Mouse (Mus musculus) C2C12 (cell line): Measurements from ENCODE around the gene Nxn. TPM values are rescaled to one million over a fixed set of nuclear protein-coding genes. Genes with fewer than 3 reads are reported as not detected.

Experiments used
- H3K27me3 ChIP-seq: one replicate; pipeline ENCODE4 v1.6.1; 2011; ENCODE audit not compliant: control insufficient read depth, insufficient read depth, insufficient read length
- H3K36me3 ChIP-seq: one replicate; pipeline ENCODE4 v1.6.1; 2011; ENCODE audit not compliant: control insufficient read depth, insufficient read depth
- H3K4me3 ChIP-seq: one replicate; pipeline ENCODE4 v1.5.1; 2011; ENCODE audit warnings: mild to moderate bottlenecking, control low read depth; ENCODE audit not compliant: poor library complexity, insufficient read depth, severe bottlenecking
- H3K79me2 ChIP-seq: one replicate; pipeline ENCODE4 v1.6.1; 2011; ENCODE audit not compliant: control insufficient read depth, insufficient read depth
- H3K79me3 ChIP-seq: one replicate; pipeline ENCODE4 v1.6.1; 2011; ENCODE audit warnings: low read depth, control low read depth
- H3ac ChIP-seq: one replicate; pipeline ENCODE3; 2011; ENCODE audit warnings: low read depth; ENCODE audit not compliant: control insufficient read depth, insufficient read length
- CEBPB ChIP-seq: IDR thresholded peaks from one replicate; pipeline ENCODE4 v1.6.1; 2011; ENCODE audit warnings: low read depth, mild to moderate bottlenecking, control low read depth, moderate library complexity
- CTCF ChIP-seq: IDR thresholded peaks from one replicate; pipeline ENCODE4 v1.5.1; 2011; ENCODE audit not compliant: control insufficient read depth, insufficient read depth, insufficient read length
- FOSL1 ChIP-seq: IDR thresholded peaks from one replicate; pipeline ENCODE4 v1.8.0; 2011; ENCODE audit warnings: mild to moderate bottlenecking, low read length; ENCODE audit not compliant: poor library complexity, insufficient read depth, severe bottlenecking
- MAX ChIP-seq: IDR thresholded peaks from one replicate; pipeline ENCODE4 v1.6.1; 2011; ENCODE audit warnings: mild to moderate bottlenecking, control low read depth
- MYOD1 ChIP-seq: IDR thresholded peaks from one replicate; pipeline ENCODE4 v1.6.1; 2011; ENCODE audit warnings: low read depth; ENCODE audit not compliant: control insufficient read depth, insufficient read length
- MYOG ChIP-seq: IDR thresholded peaks from one replicate; pipeline ENCODE4 v1.6.1; 2011; ENCODE audit not compliant: control insufficient read depth, insufficient read length; ENCODE audit errors: extremely low read depth
- USF1 ChIP-seq: IDR thresholded peaks from one replicate; pipeline ENCODE4 v1.6.1; 2011; ENCODE audit warnings: low read depth, mild to moderate bottlenecking, control low read depth, moderate library complexity
- polyA plus RNA-seq: library from polyadenylated mRNA; unstranded; fragments of >200 nt; fragmentation: generic; extraction: Trizol; gene quantifications from one replicate; pipeline ENCODE4 v1.2.1, GENCODE M21; 2012; ENCODE audit warnings: missing spikeins

Nxn gene
- polyA plus RNA-seq, 1 experiment, result 85.5 TPM

DNA sequence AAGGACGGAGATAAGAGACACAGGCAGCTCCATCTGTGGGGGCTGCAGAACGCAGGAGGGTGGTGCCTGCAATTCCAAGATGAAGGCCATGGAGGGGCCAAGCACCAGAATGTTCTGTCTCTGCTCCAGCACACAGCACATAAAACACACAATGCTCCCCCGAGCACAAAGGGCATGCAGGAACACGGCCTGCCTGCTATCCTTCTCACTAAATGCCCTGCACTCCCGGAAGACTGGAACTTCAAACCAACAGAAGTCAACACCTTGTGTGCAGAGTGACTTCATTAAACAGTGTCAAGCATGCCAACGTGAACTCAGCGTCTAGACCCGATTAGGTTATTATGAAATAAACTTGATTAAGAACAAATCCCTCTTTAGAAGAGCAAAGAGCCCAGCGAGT lies 74.7 kb downstream of the Nxn start:
- Histone ChIP-seq H3K79me2 (peaks cover 79% of the 10 kb centered on the region), H3K79me3 (peaks cover 22% of the 10 kb centered on the region), H3K36me3 (peaks cover 6% of the 10 kb centered on the region), H3K27me3 (no peaks in the 10 kb centered on the region), H3K4me3 (no peak overlapping the region), H3ac (no peak overlapping the region)
- no peak for TF ChIP-seq MAX
- no peak for TF ChIP-seq MYOG
- TF ChIP-seq CEBPB, result no peak
- no peak for TF ChIP-seq MYOD1

DNA sequence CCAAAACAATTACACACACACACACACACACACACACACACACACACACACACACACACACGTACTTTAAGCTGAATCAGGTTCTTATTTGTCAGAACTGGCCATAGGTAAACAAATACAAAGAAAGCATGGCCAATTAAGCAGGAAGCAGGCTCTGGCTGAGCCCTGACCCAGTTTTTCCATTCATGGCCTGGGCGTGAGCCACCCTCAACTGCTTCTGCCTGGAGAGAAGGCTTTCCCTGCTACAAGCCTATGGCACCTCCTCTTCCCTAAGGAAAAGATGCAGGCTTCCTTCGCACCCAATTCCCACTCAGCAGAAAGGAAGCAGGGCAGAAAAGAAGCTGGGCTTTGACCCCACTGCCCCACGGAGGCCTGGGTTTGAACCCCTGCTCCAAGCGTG lies 76.0 kb downstream of the Nxn start:
- no peak overlapping the region for H3K4me3 ChIP-seq
- peaks cover 83% of the 10 kb centered on the region for H3K79me2 ChIP-seq
- H3K27me3 ChIP-seq, result no peaks in the 10 kb centered on the region
- H3K79me3 ChIP-seq, result peaks cover 22% of the 10 kb centered on the region
- no peak overlapping the region for H3ac ChIP-seq
- TF ChIP-seq USF1, result no peak
- peaks cover 6% of the 10 kb centered on the region for H3K36me3 ChIP-seq

DNA sequence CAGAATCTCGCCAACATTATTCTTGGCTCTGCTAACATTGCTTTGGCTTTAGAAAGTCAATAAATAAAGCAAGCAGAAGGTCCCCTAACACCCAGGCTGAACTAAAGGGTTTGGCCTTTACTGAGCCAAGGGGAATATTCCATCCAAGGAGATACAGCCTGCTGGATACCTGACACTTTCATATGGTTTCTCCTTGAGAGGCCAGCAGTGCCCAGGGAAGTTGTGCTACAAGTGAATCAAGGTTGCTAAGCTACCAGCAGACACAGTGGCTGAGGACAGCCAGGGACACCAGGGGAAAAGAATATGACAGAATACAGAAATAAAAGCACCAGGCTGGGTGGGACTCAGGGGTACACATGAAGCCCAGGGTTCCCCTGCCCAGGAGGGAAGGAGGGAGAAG lies 76.9 kb downstream of the Nxn start:
- peaks cover 6% of the 10 kb centered on the region for H3K36me3 ChIP-seq
- peaks cover 83% of the 10 kb centered on the region for H3K79me2 ChIP-seq
- no peaks in the 10 kb centered on the region for H3K27me3 ChIP-seq
- H3K79me3 ChIP-seq, result peaks cover 22% of the 10 kb centered on the region
- H3K4me3 ChIP-seq, result no peak overlapping the region
- H3ac ChIP-seq, result no peak overlapping the region
- TF ChIP-seq FOSL1, result no peak
- TF ChIP-seq MAX, result no peak
- TF ChIP-seq USF1, result no peak
- TF ChIP-seq CEBPB, result no peak
- TF ChIP-seq CTCF, result no peak
- no peak for TF ChIP-seq MYOD1
- TF ChIP-seq MYOG, result no peak

DNA sequence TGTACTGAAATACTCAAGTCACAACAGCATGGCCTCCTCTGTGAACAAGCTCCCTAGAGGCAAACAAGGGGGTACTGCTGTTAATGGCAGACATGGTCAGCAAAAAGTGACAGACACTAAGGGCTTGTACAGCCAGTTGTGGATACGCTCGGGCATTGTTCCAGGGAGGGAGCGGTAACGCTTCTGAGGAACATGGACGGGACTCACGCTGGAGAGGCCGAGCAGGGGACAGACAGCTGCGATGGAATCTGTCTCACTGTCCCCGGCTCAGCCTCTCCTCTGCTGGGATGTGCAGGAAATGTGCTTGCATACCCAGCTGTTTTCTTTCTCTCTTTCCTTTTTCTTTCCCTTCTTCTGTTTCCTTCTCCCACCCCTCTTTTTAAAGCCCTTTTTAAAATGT lies 78.5 kb downstream of the Nxn start:
- no peaks in the 10 kb centered on the region for H3K36me3 ChIP-seq
- H3K27me3 ChIP-seq, result no peaks in the 10 kb centered on the region
- no peak overlapping the region for H3K4me3 ChIP-seq
- TF ChIP-seq MAX (no peak), FOSL1 (no peak), MYOG (no peak)
- H3K79me3 ChIP-seq, result peaks cover 16% of the 10 kb centered on the region
- H3ac ChIP-seq, result no peak overlapping the region
- peaks cover 88% of the 10 kb centered on the region for H3K79me2 ChIP-seq

DNA sequence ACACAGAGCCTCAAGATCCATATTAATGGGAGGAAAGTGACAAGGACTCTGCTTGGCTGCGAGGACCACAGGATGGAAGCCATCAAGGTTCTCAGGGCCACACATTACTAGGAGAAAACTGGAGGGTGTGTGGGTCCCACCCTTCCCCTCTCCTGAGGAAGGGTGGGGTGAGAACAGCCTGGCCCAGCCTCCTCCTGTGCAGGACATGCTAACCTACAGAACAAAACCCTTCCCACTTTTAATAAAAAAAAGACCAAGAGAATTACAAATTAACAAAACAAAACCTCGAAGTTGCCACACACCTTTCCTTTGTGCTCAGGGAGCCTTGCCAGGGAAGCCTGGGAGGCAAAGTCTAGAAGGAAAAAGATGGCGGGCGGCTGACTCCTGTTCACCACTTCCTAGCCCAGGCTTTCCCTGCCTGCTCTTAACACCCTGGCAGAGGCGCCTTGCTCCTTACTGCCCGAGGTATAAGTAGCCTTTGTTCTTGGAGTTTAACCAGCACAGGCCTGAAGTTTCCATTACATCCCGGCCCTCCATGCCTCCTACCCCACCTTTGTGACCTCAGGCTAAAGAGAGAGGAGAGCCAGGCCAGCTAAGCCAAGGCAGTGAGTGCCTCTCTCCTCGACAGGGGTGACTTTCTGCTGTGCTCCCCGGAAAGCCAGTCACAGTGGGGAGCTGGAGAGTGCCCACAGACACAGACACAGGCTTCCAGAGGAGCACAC lies 79.1 kb downstream of the Nxn start:
- Histone ChIP-seq H3ac (no peak overlapping the region), H3K27me3 (no peaks in the 10 kb centered on the region), H3K79me3 (peaks cover 18% of the 10 kb centered on the region), H3K79me2 (peaks cover 88% of the 10 kb centered on the region), H3K4me3 (no peak overlapping the region), H3K36me3 (no peaks in the 10 kb centered on the region)
- TF ChIP-seq USF1, result no peak
- TF ChIP-seq CTCF, result no peak
- no peak for TF ChIP-seq MYOD1
- no peak for TF ChIP-seq FOSL1
- no peak for TF ChIP-seq MYOG
- TF ChIP-seq MAX, result no peak
- no peak for TF ChIP-seq CEBPB

DNA sequence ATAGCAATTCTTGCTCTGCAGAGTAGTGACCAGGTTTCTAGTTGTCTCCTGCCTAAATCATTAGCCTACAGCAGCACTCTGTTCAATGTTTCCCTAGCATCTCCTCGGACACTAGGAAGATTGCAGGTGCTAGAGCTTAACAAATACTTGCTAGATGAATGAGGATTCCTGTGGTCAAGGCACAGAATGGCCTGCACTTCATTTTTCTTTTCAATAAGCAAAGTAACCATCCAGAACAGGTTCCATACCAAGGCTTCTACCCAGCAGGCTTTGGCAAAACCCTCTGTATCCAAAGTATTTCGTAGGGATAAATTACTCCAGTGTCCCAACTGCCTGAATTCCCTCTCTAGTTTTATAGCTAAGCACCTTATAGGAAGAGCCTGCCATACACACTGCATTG lies 81.0 kb downstream of the Nxn start:
- TF ChIP-seq USF1, result no peak
- TF ChIP-seq CEBPB, result no peak
- no peak for TF ChIP-seq MAX
- TF ChIP-seq MYOG, result no peak
- TF ChIP-seq FOSL1, result no peak
- no peak for TF ChIP-seq CTCF
- TF ChIP-seq MYOD1, result no peak
- peaks cover 13% of the 10 kb centered on the region for H3K79me3 ChIP-seq
- no peaks in the 10 kb centered on the region for H3K27me3 ChIP-seq
- H3K36me3 ChIP-seq, result no peaks in the 10 kb centered on the region
- peaks cover 92% of the 10 kb centered on the region for H3K79me2 ChIP-seq
- H3K4me3 ChIP-seq, result no peak overlapping the region
- no peak overlapping the region for H3ac ChIP-seq
